Mouse (Mus musculus) ES-Bruce4 (cell line): ENCODE measurements around the gene Anxa10. TPM values are rescaled to one million over a fixed set of nuclear protein-coding genes. Genes with fewer than 3 reads are reported as not detected.

Source experiments
- H3K27ac ChIP-seq: 2 replicates; pipeline ENCODE4 v1.5.1; 2012; ENCODE audit warnings: low read length, inconsistent platforms; ENCODE audit not compliant: insufficient read depth
- H3K27me3 ChIP-seq: 2 replicates; pipeline ENCODE4 v1.6.1; 2012; ENCODE audit warnings: mild to moderate bottlenecking, low read length, inconsistent platforms; ENCODE audit not compliant: control insufficient read depth, poor library complexity, insufficient read depth, severe bottlenecking
- H3K36me3 ChIP-seq: 2 replicates; pipeline ENCODE4 v1.6.1; 2012; ENCODE audit warnings: inconsistent platforms, mild to moderate bottlenecking, low read length, moderate library complexity; ENCODE audit not compliant: control insufficient read depth, poor library complexity, insufficient read depth, severe bottlenecking
- H3K4me1 ChIP-seq: one replicate; pipeline ENCODE4 v1.8.1; 2011; ENCODE audit warnings: low read length; ENCODE audit not compliant: control insufficient read depth, insufficient read depth
- H3K4me3 ChIP-seq: 2 replicates; pipeline ENCODE4 v1.5.1; 2011; ENCODE audit warnings: low read depth, mild to moderate bottlenecking, low read length
- H3K9ac ChIP-seq: 2 replicates; pipeline ENCODE4 v1.6.1; 2012; ENCODE audit warnings: low read depth, mild to moderate bottlenecking, inconsistent platforms; ENCODE audit not compliant: poor library complexity, severe bottlenecking
- H3K9me3 ChIP-seq: replicated peaks from 2 replicates; pipeline ENCODE4 v1.6.1; 2012; ENCODE audit warnings: mild to moderate bottlenecking, low read length, inconsistent platforms; ENCODE audit not compliant: control insufficient read depth, poor library complexity, insufficient read depth, severe bottlenecking
- CTCF ChIP-seq: IDR thresholded peaks from one replicate; pipeline ENCODE4 v1.8.1; 2011; ENCODE audit warnings: low read depth, low read length
- EP300 ChIP-seq: IDR thresholded peaks from 2 replicates; pipeline ENCODE4 v1.6.1; 2011; ENCODE audit warnings: low read depth, low read length; ENCODE audit not compliant: insufficient read depth
- POLR2A ChIP-seq: IDR thresholded peaks from one replicate; pipeline ENCODE4 v1.8.1; 2011; ENCODE audit warnings: low read length; ENCODE audit not compliant: insufficient read depth
- polyA plus RNA-seq: library from polyadenylated mRNA; stranded (reverse); fragments of >200 nt; gene quantifications from 2 replicates; pipeline ENCODE4 v1.2.4, GENCODE M21; 2011; ENCODE audit warnings: low read depth; ENCODE audit not compliant: missing spikeins, insufficient read depth, insufficient read length

Anxa10 gene
- polyA plus RNA-seq, result not detected in 2 replicates

- Histone ChIP-seq H3K27me3 (no peaks in the 10 kb centered on the region), H3K4me3 (no peak within 1 kb of the TSS), H3K27ac (no peak within 1 kb of the TSS), H3K4me1 (no peaks in the 10 kb centered on the region), H3K36me3 (no peaks in the 10 kb centered on the region), H3K9ac (no peak within 1 kb of the TSS), H3K9me3 (no peaks in the 10 kb centered on the region)
- no peak for TF ChIP-seq POLR2A
- no peak for TF ChIP-seq EP300
- no peak for TF ChIP-seq CTCF
Measured at GRCm38 (mm10) chr8:62123098-62123497, at the start of gene Anxa10. TSS of gene Anxa10 (minus strand) at chr8:62123150.

- H3K27ac ChIP-seq, result no peak overlapping the region
- H3K9ac ChIP-seq, result no peak overlapping the region
- TF ChIP-seq CTCF (no peak), POLR2A (no peak), EP300 (no peak)
- H3K4me1 ChIP-seq, result no peaks in the 10 kb centered on the region
- H3K36me3 ChIP-seq, result no peaks in the 10 kb centered on the region
- peaks cover 4% of the 10 kb centered on the region; the same call in 1 of the 2 replicates for H3K9me3 ChIP-seq
- no peaks in the 10 kb centered on the region for H3K27me3 ChIP-seq
- no peak overlapping the region for H3K4me3 ChIP-seq
Measured at GRCm38 (mm10) chr8:62132662-62133366, 9.9 kb upstream of the Anxa10 start.

- no peak for TF ChIP-seq POLR2A
- TF ChIP-seq CTCF, result no peak
- no peak for TF ChIP-seq EP300
Measured at GRCm38 (mm10) chr8:62097213-62097612, 25.7 kb downstream of the Anxa10 start.

GRCm38 (mm10) chr8:62081804-62082203 lies 41.1 kb downstream of the Anxa10 start:
- no peak overlapping the region for H3K9ac ChIP-seq
- no peak for TF ChIP-seq CTCF
- H3K9me3 ChIP-seq, result no peaks in the 10 kb centered on the region; the same call in 1 of the 2 replicates
- no peaks in the 10 kb centered on the region for H3K27me3 ChIP-seq
- H3K27ac ChIP-seq, result no peak overlapping the region
- peaks cover 1% of the 10 kb centered on the region for H3K4me1 ChIP-seq
- no peaks in the 10 kb centered on the region for H3K36me3 ChIP-seq
- no peak overlapping the region for H3K4me3 ChIP-seq

More at GRCm38 (mm10) chr8:62097213-62097612, 25.7 kb downstream of the Anxa10 start:
- H3K36me3 ChIP-seq, result no peaks in the 10 kb centered on the region
- H3K9me3 ChIP-seq, result peaks cover 12% of the 10 kb centered on the region
- no peaks in the 10 kb centered on the region for H3K27me3 ChIP-seq
- H3K9ac ChIP-seq, result no peak overlapping the region
- no peaks in the 10 kb centered on the region for H3K4me1 ChIP-seq
- H3K27ac ChIP-seq, result no peak overlapping the region
- H3K4me3 ChIP-seq, result no peak overlapping the region

- Histone ChIP-seq H3K4me3 (no peak overlapping the region), H3K9ac (no peak overlapping the region), H3K4me1 (peaks cover 1% of the 10 kb centered on the region), H3K9me3 (no peaks in the 10 kb centered on the region; the same call in 1 of the 2 replicates), H3K27me3 (no peaks in the 10 kb centered on the region), H3K36me3 (no peaks in the 10 kb centered on the region), H3K27ac (no peak overlapping the region)
- TF ChIP-seq CTCF (peak; percentile 6), EP300 (no peak)
Measured at GRCm38 (mm10) chr8:62080195-62080802, 42.7 kb downstream of the Anxa10 start.

- Histone ChIP-seq H3K36me3 (no peaks in the 10 kb centered on the region), H3K9me3 (peaks cover 4% of the 10 kb centered on the region; the same call in 1 of the 2 replicates), H3K27ac (no peak overlapping the region), H3K9ac (no peak overlapping the region), H3K27me3 (no peaks in the 10 kb centered on the region), H3K4me3 (no peak overlapping the region), H3K4me1 (no peaks in the 10 kb centered on the region)
- TF ChIP-seq EP300 (no peak), CTCF (no peak), POLR2A (no peak)
Measured at GRCm38 (mm10) chr8:62068305-62068704, 54.6 kb downstream of the Anxa10 start.
